Mouse (Mus musculus): ENCODE measurements around the gene Tspyl4. TPM values are rescaled to one million over a fixed set of nuclear protein-coding genes. Genes with fewer than 3 reads are reported as not detected.
"Not testable (repeated sequence)": the region's sequence is repeated elsewhere in the genome, so short reads cannot be mapped to it uniquely, and the experiment has no call there.

Gene Tspyl4
- 131 and 247 TPM in 2 replicates for polyA plus RNA-seq (2014; fragmentation: Nextera tagmentation; extraction: Ambion mirVana)

- Histone ChIP-seq H3K9ac (replicated peaks; ENCODE audit: low read length) (peak within 1 kb of the TSS; percentile 95), H3K4me3 (replicated peaks; ENCODE audit: low read depth, low read length) (peak within 1 kb of the TSS; percentile 81), H3K27ac (replicated peaks; ENCODE audit: low read depth, low read length) (peak within 1 kb of the TSS; percentile 98), H3K9me3 (ENCODE audit: control insufficient read depth, low read length) (no peaks in the 10 kb centered on the region), H3K36me3 (ENCODE audit: control insufficient read depth, insufficient read depth, low read length) (peaks cover 4% of the 10 kb centered on the region; the same call in 1 of the 2 replicates), H3K4me2 (ENCODE audit: low read length) (peak within 1 kb of the TSS; percentile 88), H3K4me1 (ENCODE audit: control insufficient read depth, insufficient read depth, low read length) (peaks cover 45% of the 10 kb centered on the region), H3K27me3 (ENCODE audit: control insufficient read depth, insufficient read depth, low read length) (no peaks in the 10 kb centered on the region)
- 0% methylated on average over 38 of the region's 38 CpGs for WGBS
- DNase-seq (peak; percentile 99), ATAC-seq (ENCODE audit: low FRiP score, low TSS enrichment) (peak; percentile 98)
These were observed at the start of gene Tspyl4 for GRCm38 (mm10) chr10:34297299-34297979. Gene Tspyl4 (plus strand): TSS chr10:34297442.

DNA sequence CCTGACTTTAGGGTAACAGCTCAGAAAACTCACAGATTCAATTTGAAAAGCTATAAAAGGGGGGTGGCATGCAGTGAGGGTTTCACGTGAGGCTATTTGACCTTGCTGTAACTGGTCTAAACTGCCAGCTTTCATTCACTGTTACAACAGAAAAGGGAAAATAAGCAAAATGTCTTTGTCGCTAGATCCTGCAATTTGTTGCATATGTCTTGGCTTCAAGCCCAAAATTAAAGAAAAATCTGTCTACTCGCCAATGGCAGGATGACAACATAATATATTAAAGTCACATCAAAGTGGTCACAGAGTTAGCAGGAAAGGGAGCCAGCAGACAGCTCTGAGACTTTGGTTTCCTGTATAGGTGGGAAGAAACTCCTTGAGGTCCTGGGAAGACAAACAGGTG, 49.5 kb upstream of the Tspyl4 start:
- no peak for DNase-seq

GRCm38 (mm10) chr10:34249594-34249993, 47.6 kb upstream of the Tspyl4 start:
- no peak for DNase-seq
- 79% methylated on average over 2 of the region's 2 CpGs for WGBS

More for the DNA sequence above, 49.5 kb upstream of the Tspyl4 start:
- H3K4me3 ChIP-seq (replicated peaks; ENCODE audit: low read depth, low read length) = no peak overlapping the region
- WGBS = 40% methylated on average over 3 of the region's 3 CpGs
- no peak for ATAC-seq (ENCODE audit: low FRiP score, low TSS enrichment)
- H3K9me3 ChIP-seq (ENCODE audit: control insufficient read depth, low read length) = no peaks in the 10 kb centered on the region
- H3K4me2 ChIP-seq (ENCODE audit: low read length) = no peak overlapping the region
- H3K36me3 ChIP-seq (ENCODE audit: control insufficient read depth, insufficient read depth, low read length) = no peaks in the 10 kb centered on the region
- no peaks in the 10 kb centered on the region for H3K4me1 ChIP-seq (ENCODE audit: control insufficient read depth, insufficient read depth, low read length)
- no peak overlapping the region for H3K9ac ChIP-seq (replicated peaks; ENCODE audit: low read length)
- H3K27me3 ChIP-seq (ENCODE audit: control insufficient read depth, insufficient read depth, low read length) = no peaks in the 10 kb centered on the region
- no peak overlapping the region for H3K27ac ChIP-seq (replicated peaks; ENCODE audit: low read depth, low read length)

DNA sequence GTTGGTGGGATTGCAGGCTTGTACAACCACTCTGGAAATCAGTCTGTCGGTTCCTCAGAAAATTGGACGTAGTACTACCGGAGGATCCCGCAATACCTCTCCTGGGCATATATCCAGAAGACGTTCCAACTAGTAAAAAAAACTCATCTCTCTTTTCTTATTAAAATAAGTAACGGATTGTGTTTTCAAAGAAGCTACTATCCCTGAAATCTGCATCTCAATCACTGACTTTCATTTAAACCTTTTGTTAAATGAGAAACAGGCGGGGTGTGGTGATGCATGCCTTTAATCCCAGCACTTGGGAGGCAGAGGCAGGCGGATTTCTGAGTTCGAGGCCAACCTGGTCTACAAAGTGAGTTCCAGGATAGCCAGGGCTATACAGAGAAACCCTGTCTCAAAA, 44.4 kb upstream of the Tspyl4 start:
- not testable (repeated sequence) for H3K27ac ChIP-seq (replicated peaks; ENCODE audit: low read depth, low read length); H3K36me3 ChIP-seq (ENCODE audit: control insufficient read depth, insufficient read depth, low read length); ATAC-seq (ENCODE audit: low FRiP score, low TSS enrichment); H3K9ac ChIP-seq (replicated peaks; ENCODE audit: low read length); DNase-seq; H3K4me2 ChIP-seq (ENCODE audit: low read length); H3K27me3 ChIP-seq (ENCODE audit: control insufficient read depth, insufficient read depth, low read length); H3K4me3 ChIP-seq (replicated peaks; ENCODE audit: low read depth, low read length); H3K4me1 ChIP-seq (ENCODE audit: control insufficient read depth, insufficient read depth, low read length); H3K9me3 ChIP-seq (ENCODE audit: control insufficient read depth, low read length)
- 90% methylated on average over 9 of the region's 9 CpGs for WGBS

More at GRCm38 (mm10) chr10:34249594-34249993, 47.6 kb upstream of the Tspyl4 start:
- no peaks in the 10 kb centered on the region for H3K9me3 ChIP-seq (ENCODE audit: control insufficient read depth, low read length)
- no peak overlapping the region for H3K9ac ChIP-seq (replicated peaks; ENCODE audit: low read length)
- no peak overlapping the region for H3K4me3 ChIP-seq (replicated peaks; ENCODE audit: low read depth, low read length)
- H3K27ac ChIP-seq (replicated peaks; ENCODE audit: low read depth, low read length) = no peak overlapping the region
- H3K4me2 ChIP-seq (ENCODE audit: low read length) = no peak overlapping the region
- H3K4me1 ChIP-seq (ENCODE audit: control insufficient read depth, insufficient read depth, low read length) = no peaks in the 10 kb centered on the region
- no peaks in the 10 kb centered on the region for H3K36me3 ChIP-seq (ENCODE audit: control insufficient read depth, insufficient read depth, low read length)
- no peaks in the 10 kb centered on the region for H3K27me3 ChIP-seq (ENCODE audit: control insufficient read depth, insufficient read depth, low read length)
- no peak for ATAC-seq (ENCODE audit: low FRiP score, low TSS enrichment)

- H3K4me2 ChIP-seq (ENCODE audit: low read length) = no peak overlapping the region
- DNase-seq (no peak), ATAC-seq (ENCODE audit: low FRiP score, low TSS enrichment) (no peak)
- H3K4me3 ChIP-seq (replicated peaks; ENCODE audit: low read depth, low read length) = no peak overlapping the region
- no peak overlapping the region for H3K9ac ChIP-seq (replicated peaks; ENCODE audit: low read length)
- 80% methylated on average over 4 of the region's 4 CpGs for WGBS
- no peaks in the 10 kb centered on the region for H3K36me3 ChIP-seq (ENCODE audit: control insufficient read depth, insufficient read depth, low read length)
- H3K4me1 ChIP-seq (ENCODE audit: control insufficient read depth, insufficient read depth, low read length) = no peaks in the 10 kb centered on the region
- no peak overlapping the region for H3K27ac ChIP-seq (replicated peaks; ENCODE audit: low read depth, low read length)
- no peaks in the 10 kb centered on the region for H3K9me3 ChIP-seq (ENCODE audit: control insufficient read depth, low read length)
- H3K27me3 ChIP-seq (ENCODE audit: control insufficient read depth, insufficient read depth, low read length) = no peaks in the 10 kb centered on the region
These were observed 32.1 kb upstream of the Tspyl4 start for GRCm38 (mm10) chr10:34265106-34265505.

DNA sequence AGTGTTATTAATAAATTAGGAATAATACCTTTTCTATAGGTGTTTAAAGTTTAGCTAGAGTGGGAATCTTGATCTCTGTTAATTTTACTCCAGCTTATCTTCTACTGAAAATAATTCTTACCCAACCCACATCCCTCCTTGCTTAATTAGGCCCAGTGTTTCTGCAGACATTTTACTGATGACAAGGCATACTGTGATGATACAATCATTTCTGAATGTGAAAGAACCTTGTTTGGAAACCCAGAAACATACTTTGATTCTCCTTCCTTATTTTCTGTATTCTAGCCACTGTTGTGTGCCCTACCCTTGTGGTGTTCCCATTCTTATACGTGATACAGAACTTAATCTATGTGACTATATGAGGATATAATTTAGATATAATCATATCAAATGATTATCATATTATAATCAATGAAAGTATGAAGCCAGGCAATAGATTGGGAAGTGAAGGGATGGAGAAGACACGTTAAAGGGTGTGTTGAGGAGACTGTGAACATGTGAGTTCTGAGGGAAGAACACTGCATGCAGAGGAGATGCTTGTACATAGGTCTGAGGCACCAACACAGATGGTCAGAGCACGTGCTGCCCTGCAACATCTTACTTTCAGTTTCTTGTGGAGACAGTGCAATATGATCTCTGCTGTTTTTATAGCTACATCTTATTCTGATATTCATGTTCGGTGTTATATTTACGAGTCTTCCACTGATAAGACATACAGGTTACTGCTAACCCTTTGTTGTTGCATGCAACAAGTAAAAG, 29.8 kb upstream of the Tspyl4 start:
- H3K27ac ChIP-seq (replicated peaks; ENCODE audit: low read depth, low read length) = no peak overlapping the region
- H3K36me3 ChIP-seq (ENCODE audit: control insufficient read depth, insufficient read depth, low read length) = no peaks in the 10 kb centered on the region
- H3K9ac ChIP-seq (replicated peaks; ENCODE audit: low read length) = no peak overlapping the region
- ATAC-seq (ENCODE audit: low FRiP score, low TSS enrichment) = no peak
- no peak overlapping the region for H3K4me2 ChIP-seq (ENCODE audit: low read length)
- no peak overlapping the region for H3K4me3 ChIP-seq (replicated peaks; ENCODE audit: low read depth, low read length)
- no peaks in the 10 kb centered on the region for H3K4me1 ChIP-seq (ENCODE audit: control insufficient read depth, insufficient read depth, low read length)
- DNase-seq = no peak
- H3K27me3 ChIP-seq (ENCODE audit: control insufficient read depth, insufficient read depth, low read length) = no peaks in the 10 kb centered on the region
- no peaks in the 10 kb centered on the region for H3K9me3 ChIP-seq (ENCODE audit: control insufficient read depth, low read length)
- 77% methylated on average over 5 of the region's 5 CpGs for WGBS

DNA sequence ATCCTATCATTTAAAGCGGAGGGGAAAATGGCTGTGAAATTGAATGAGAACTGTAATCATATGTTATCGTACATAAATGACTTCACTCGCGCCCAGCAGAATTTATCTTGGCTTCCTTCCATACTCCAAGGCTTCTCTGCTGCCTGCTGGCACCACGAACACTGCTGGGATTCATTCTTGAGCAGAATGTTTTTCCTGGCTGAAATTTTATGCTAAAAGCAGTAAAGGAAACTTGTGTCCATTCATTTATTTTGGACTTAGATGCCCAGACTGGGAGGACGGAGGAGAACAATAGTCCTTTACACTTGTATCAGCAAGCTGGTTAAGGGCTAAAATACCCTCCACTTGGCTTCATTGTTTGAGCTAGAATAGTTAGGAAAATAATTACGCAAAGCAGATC, 25.6 kb upstream of the Tspyl4 start:
- peak; percentile 40 for DNase-seq
- 67% methylated on average over 7 of the region's 7 CpGs for WGBS

DNA sequence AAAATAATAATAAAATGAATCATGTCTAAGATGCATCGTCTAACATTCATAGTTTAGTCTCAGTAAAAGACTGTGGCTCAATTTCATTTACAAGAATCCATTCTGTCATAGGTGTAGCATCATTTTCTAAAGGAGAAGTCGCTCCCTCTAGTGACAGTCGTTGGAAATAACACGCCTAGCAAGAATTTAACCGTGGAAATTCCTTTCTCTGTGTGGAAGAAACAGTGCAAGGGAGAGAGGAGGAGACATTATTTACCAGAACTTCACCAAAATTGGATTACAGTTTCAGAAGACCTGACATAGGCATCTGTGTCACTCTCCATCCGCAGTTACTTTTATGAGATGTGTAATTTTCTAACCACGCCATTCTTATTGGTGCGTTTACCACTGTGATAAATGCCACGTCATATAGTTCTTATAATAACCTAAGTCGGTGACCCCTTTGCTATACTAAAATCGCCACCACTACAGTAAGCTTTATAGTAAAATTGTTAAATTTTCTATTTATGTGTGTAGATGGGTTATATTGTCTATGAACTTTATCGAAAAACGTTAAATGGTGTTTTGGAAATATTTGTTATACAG, 16.6 kb upstream of the Tspyl4 start:
- peak overlapping the region; percentile 80 for H3K4me2 ChIP-seq (ENCODE audit: low read length)
- ATAC-seq (ENCODE audit: low FRiP score, low TSS enrichment) (0 out of 2 replicates have a peak, but pooled peaks have one; percentile 3), DNase-seq (peak; percentile 92)
- H3K36me3 ChIP-seq (ENCODE audit: control insufficient read depth, insufficient read depth, low read length) = 0 out of 2 replicates have a peak, but pooled peaks cover 4% of the 10 kb centered on the region
- H3K9ac ChIP-seq (replicated peaks; ENCODE audit: low read length) = peak overlapping the region; percentile 44; the same call in 1 of the 2 replicates
- 27% methylated on average over 13 of the region's 13 CpGs for WGBS
- no peaks in the 10 kb centered on the region for H3K9me3 ChIP-seq (ENCODE audit: control insufficient read depth, low read length)
- peaks cover 17% of the 10 kb centered on the region for H3K4me1 ChIP-seq (ENCODE audit: control insufficient read depth, insufficient read depth, low read length)
- H3K4me3 ChIP-seq (replicated peaks; ENCODE audit: low read depth, low read length) = peak overlapping the region; percentile 22
- H3K27ac ChIP-seq (replicated peaks; ENCODE audit: low read depth, low read length) = no peak overlapping the region
- H3K27me3 ChIP-seq (ENCODE audit: control insufficient read depth, insufficient read depth, low read length) = no peaks in the 10 kb centered on the region

More for the DNA sequence above, 25.6 kb upstream of the Tspyl4 start:
- no peaks in the 10 kb centered on the region for H3K9me3 ChIP-seq (ENCODE audit: control insufficient read depth, low read length)
- no peaks in the 10 kb centered on the region for H3K4me1 ChIP-seq (ENCODE audit: control insufficient read depth, insufficient read depth, low read length)
- H3K36me3 ChIP-seq (ENCODE audit: control insufficient read depth, insufficient read depth, low read length) = no peaks in the 10 kb centered on the region
- no peak overlapping the region for H3K4me3 ChIP-seq (replicated peaks; ENCODE audit: low read depth, low read length)
- no peak for ATAC-seq (ENCODE audit: low FRiP score, low TSS enrichment)
- no peak overlapping the region for H3K27ac ChIP-seq (replicated peaks; ENCODE audit: low read depth, low read length)
- no peaks in the 10 kb centered on the region for H3K27me3 ChIP-seq (ENCODE audit: control insufficient read depth, insufficient read depth, low read length)
- H3K4me2 ChIP-seq (ENCODE audit: low read length) = no peak overlapping the region
- H3K9ac ChIP-seq (replicated peaks; ENCODE audit: low read length) = no peak overlapping the region
